Mouse (Mus musculus): ENCODE data around the gene Crebbp.

- TF ChIP-seq CTCF (IDR thresholded peaks at IDR 0.05) (no peak), EP300 (IDR thresholded peaks at IDR 0.05; ENCODE audit: insufficient read depth, low read depth, low read length) (no peak)
These were observed 10.2 kb downstream of the Crebbp start for GRCm38 (mm10) chr16:4203592-4203991.
